Comparison of ENCODE assay signal across 17 mouse cellular contexts in the genomic region with DNA sequence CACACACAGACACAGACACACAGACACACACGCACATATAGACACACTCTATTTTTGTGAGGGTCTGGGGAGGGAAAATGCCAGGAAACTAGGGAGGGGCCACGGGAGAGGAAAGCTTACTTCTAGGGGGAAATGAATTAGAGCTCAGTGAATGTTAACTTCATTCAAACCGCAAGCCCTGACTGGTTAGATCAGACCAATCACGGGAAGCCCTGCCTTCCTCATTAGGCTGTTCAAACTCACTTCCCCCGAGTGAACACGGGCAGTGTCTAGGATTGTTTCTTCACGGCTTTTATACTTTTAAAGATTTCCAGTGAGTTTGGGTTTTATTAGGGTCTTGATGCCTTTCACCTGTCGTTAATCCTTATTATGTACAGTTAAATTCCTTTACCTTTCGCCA.
"Had no signal": no experiment of that assay in that cellular context is flagged by ENCODE, and none has a peak within 500 bp of the region (broad histone marks: within the 10 kb centered on the region; RNA-seq: fewer than 3 reads in every experiment).

No protein-coding gene starts in this region.

- H3K4me3 ChIP-seq: limb, embryonic 12.5 days; liver, embryonic 15.5 days; megakaryocyte, embryonic 14.5 days; neural tube, embryonic 15.5 days had no signal

- H3K27me3 ChIP-seq: liver, embryonic 15.5 days; neural tube, embryonic 15.5 days had no signal

- H3K9ac ChIP-seq: limb, embryonic 12.5 days; liver, embryonic 15.5 days; neural tube, embryonic 15.5 days had no signal

- H3K36me3 ChIP-seq: limb, embryonic 12.5 days; liver, embryonic 15.5 days; neural tube, embryonic 15.5 days had no signal

- H3K4me2 ChIP-seq: limb, embryonic 12.5 days; liver, embryonic 15.5 days; midbrain, embryonic 11.5 days; neural tube, embryonic 15.5 days had no signal

- H3K9me3 ChIP-seq: liver, embryonic 15.5 days; neural tube, embryonic 15.5 days had no signal

- ATAC-seq: lung, postnatal 0 days; midbrain, embryonic 16.5 days had no signal

- H3K27ac ChIP-seq: limb, embryonic 12.5 days; liver, embryonic 15.5 days; neural tube, embryonic 15.5 days had no signal

- H3K4me1 ChIP-seq: limb, embryonic 12.5 days; liver, embryonic 15.5 days had no signal

- DNase-seq: kidney, adult 2 months; kidney, postnatal 36 days; layer of hippocampus, adult 9-11 months; layer of hippocampus, postnatal 36 days; lung, adult 2 months; lung, postnatal 36 days; right cerebral cortex, adult 18-20 months; spleen, adult 18-20 months; thymus, adult 18-20 months; thymus, postnatal 14 days had no signal
